Mouse (Mus musculus) urinary bladder, adult 18-20 months (tissue): ENCODE measurements around the gene Gpd2.
A peak's percentile ranks its signal among the peaks of the same experiment; 100 is the strongest.

ENCODE experiments used
- DNase-seq, 2 experiments: peaks; one replicate each; pipeline ENCODE4 v3.0.0; 2022; ENCODE audit warnings: low spot score in 2 of 2, mixed read lengths in 2 of 2

Gpd2 gene

GRCm38 (mm10) chr2:57237475-57237919, at the start of gene Gpd2:
Gpd2 (plus strand) TSS chr2:57237635.
- no peak for DNase-seq

- no peak for DNase-seq
Observed at GRCm38 (mm10) chr2:57188237-57188636, 49.2 kb upstream of the Gpd2 start.

GRCm38 (mm10) chr2:57190884-57191283, 46.6 kb upstream of the Gpd2 start:
- DNase-seq: no peak

GRCm38 (mm10) chr2:57199046-57199445, 38.4 kb upstream of the Gpd2 start:
- no peak for DNase-seq

- DNase-seq: no peak
Observed at GRCm38 (mm10) chr2:57208472-57209083, 28.9 kb upstream of the Gpd2 start.

- DNase-seq: no peak
Observed at GRCm38 (mm10) chr2:57211049-57212001, 26.1 kb upstream of the Gpd2 start.

GRCm38 (mm10) chr2:57213364-57213763, 24.1 kb upstream of the Gpd2 start:
- DNase-seq: no peak

- DNase-seq: no peak
Observed at GRCm38 (mm10) chr2:57223288-57224026, 14.0 kb upstream of the Gpd2 start.

GRCm38 (mm10) chr2:57225236-57225635, 12.2 kb upstream of the Gpd2 start:
- DNase-seq: no peak

GRCm38 (mm10) chr2:57227425-57227824, 10.0 kb upstream of the Gpd2 start:
- DNase-seq: no peak

GRCm38 (mm10) chr2:57229647-57230240, 7.7 kb upstream of the Gpd2 start:
- no peak for DNase-seq

GRCm38 (mm10) chr2:57231432-57231831, 6.0 kb upstream of the Gpd2 start:
- DNase-seq: no peak

GRCm38 (mm10) chr2:57232328-57232727, 5.1 kb upstream of the Gpd2 start:
- DNase-seq: no peak

- DNase-seq: no peak
Observed at GRCm38 (mm10) chr2:57236246-57236645, 1.2 kb upstream of the Gpd2 start.

GRCm38 (mm10) chr2:57237026-57237425, 409 bp upstream of the Gpd2 start:
- DNase-seq: no peak

GRCm38 (mm10) chr2:57237920-57238613, 632 bp downstream of the Gpd2 start:
- DNase-seq: peak; percentile 87 to 89

GRCm38 (mm10) chr2:57238614-57239165, 1.3 kb downstream of the Gpd2 start:
- DNase-seq: no peak

GRCm38 (mm10) chr2:57239356-57239755, 1.9 kb downstream of the Gpd2 start:
- DNase-seq: no peak

GRCm38 (mm10) chr2:57243987-57244386, 6.6 kb downstream of the Gpd2 start:
- no peak for DNase-seq

GRCm38 (mm10) chr2:57245721-57246328, 8.4 kb downstream of the Gpd2 start:
- no peak for DNase-seq
